Mouse (Mus musculus) gastrocnemius, adult 8-10 months (tissue): Measurements from ENCODE around the gene Ptprq. TPM values are rescaled to one million over a fixed set of nuclear protein-coding genes. Genes with fewer than 3 reads are reported as not detected.

Experiments
- DNase-seq, 2 experiments: peaks; one replicate each; pipeline ENCODE4 v3.0.0; 2022; ENCODE audit warnings: low spot score in 2 of 2
- microRNA-seq: library from miRNA; unstranded; fragments of <30 nt; microRNA quantifications from one replicate; pipeline ENCODE4 v1.2.0, GENCODE M21; 2022
- total RNA-seq, 4 experiments: library from RNA; stranded (reverse); gene quantifications; 2 replicates each; pipeline ENCODE4 v1.2.4; 2022

Ptprq gene
- total RNA-seq, 4 experiments from 2014 or later, result 0.15 to 0.40 (median 0.23) TPM

DNA sequence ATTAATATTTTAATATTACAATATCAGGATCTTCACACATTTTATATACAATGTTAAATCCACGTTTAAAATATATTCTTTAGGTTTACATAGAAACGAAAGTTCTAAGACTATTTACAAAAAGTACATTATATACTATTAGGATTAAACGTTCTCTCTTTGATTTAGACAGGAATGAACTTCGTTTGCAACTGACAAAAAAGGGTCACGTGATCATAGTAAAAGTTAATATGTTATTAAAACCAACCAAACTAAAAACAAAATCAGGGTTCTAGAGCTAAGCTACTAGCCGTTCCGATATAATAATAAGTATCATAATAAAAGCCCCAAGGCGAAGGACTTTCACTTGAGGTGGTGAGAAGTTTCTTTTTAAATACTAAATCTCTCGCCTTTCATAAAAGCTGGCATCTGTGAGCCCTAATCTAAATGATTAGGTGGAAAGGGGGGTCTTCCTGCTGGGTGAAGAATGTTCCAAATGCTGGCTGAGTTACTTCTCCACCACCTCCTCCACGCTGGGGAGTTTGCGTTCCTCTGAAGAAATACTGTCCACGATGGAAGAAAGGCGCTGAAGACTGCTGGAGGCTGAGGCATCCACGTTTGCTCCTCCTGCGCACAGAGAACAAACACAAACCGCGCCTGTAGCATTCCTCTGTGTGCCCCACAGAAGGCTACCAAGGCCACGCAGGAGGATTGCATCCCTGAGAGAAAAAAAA lies 226.8 kb downstream of the Ptprq start:
- no peak for DNase-seq

DNA sequence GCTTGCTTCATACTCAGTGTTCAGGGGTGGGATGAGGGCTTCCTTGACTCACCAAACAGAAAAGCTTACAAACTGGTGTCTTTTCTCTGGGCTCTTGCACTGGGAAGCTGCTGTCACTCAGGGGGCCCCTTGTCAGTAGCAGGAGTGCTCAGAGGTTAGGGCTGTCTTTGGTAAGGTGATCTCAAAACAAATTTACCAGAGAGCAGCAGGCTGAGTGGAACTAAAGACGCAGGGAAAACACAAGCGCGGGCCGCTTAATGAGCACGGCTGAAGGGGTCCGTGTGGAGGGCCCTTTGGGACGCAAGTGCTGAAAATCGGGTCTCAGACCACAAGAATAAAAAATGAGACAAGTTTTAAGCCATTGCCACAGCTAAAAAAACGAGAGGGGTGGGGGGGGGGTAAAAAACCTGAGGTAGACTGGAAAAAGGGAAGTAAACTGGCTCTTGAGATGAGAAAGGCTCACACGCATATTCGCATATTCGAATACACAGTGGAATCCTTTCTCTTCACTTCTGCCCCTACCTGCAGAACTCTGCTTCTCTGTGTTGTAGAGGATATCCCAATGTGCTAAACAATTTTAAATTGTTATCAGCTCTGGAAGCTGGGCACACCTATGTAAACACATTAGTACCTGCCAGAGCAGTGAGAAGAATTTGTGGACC lies 231.1 kb downstream of the Ptprq start:
- no peak for DNase-seq

DNA sequence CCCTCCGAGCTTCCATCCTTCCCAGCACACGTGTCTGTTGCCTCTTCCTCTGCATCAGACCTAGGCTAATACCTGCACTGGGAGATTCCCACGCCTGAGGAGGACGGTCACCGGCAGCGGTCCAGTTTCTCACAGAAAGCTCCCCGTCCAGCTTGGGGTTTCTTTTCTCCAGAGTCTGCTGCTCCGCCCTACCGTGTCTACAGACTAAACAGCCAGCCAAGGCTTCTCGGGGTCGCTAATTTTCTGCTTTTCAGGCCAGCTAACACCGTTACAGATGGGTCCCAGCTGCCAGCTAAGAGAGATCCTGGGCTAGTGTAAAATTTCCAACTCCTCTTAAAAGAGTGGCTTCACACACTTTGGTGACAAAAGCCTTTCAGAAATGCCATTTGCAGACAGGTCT lies 233.1 kb downstream of the Ptprq start:
- DNase-seq, result no peak

- peak in 1 of 2 experiments; percentile 5 for DNase-seq
Measured at GRCm38 (mm10) chr10:107485870-107486269, 234.0 kb downstream of the Ptprq start, which contains the start of gene Myf5. Gene Myf5, minus strand, starts transcription at chr10:107486134.

DNA sequence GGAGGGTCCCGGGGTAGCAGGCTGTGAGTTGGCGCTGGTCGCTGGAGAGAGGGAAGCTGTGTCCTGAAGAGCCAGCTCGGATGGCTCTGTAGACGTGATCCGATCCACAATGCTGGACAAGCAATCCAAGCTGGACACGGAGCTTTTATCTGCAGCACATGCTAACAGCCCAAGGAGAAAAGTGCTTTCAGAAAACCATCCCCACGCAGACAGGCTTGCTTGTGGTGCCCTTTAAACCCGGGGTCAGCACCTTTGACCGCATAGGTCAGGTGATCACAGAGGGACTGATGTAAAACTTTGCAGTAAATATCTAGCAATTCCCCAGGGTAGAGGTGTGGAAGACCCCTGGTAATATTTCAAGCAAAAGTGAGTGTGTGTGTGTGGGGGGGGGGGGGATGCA lies 235.8 kb downstream of the Ptprq start:
- DNase-seq, result no peak

DNA sequence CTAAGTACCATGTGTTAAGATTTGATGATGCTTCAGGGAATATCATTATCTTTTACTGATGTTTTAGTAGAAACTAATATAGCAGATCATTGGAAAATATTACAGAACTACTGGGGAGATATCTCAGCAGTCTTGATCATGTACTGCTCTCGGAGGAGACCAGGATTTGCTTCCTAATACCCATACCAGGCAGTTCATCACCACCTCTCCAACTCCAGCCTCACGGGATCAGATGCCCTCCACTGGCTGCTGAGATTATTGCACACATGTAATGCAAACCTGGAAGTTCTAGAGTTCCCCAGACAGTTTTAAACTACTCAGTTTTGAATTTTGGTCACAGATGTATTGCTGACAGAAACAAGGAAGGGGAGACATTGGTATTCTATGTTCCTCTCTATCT lies 246.4 kb downstream of the Ptprq start:
- DNase-seq, result no peak

- no peak for DNase-seq
Measured at GRCm38 (mm10) chr10:107471712-107472111, 248.1 kb downstream of the Ptprq start.

- no peak for DNase-seq
Measured at GRCm38 (mm10) chr10:107467819-107468218, 252.0 kb downstream of the Ptprq start.

Small RNA genes within 50 kb of the gene (microRNA-seq; reads per million reads assigned to microRNA genes)
- not detected for gene Gm44403

Other genes starting within 250 kb of the Ptprq start
- gene Myf5, start 233.9 kb downstream of the Ptprq start, total RNA-seq, result 1 to 10 TPM; 1.6 to 2.3 (median 1.8) TPM
- 100 to 1,000 TPM; 111 to 148 (median 128) TPM for gene Myf6, start 225.3 kb downstream of the Ptprq start, total RNA-seq
- under 1 TPM in 1 of 4 experiments, not detected in 3; 0.10 TPM for gene Otogl, start 192.1 kb upstream of the Ptprq start, total RNA-seq